ENCODE assay signal across 10 mouse cellular contexts in genomic region chr15:83344157-83344556, GRCm38 (mm10). TPM values are rescaled to one million over a fixed set of nuclear protein-coding genes. Genes with fewer than 3 reads are reported as not detected.
DNase-seq lines count a peak whose midpoint lies in the region; ATAC-seq lines count a peak whose summit lies in the region.
"Had no signal": no experiment of that assay in that cellular context is flagged by ENCODE, and none has a peak within 500 bp of the region (broad histone marks: within the 10 kb centered on the region; RNA-seq: fewer than 3 reads in every experiment).

No protein-coding gene starts in this region.

- H3K36me3 ChIP-seq in megakaryocyte, embryonic 14.5 days (replicated peaks; ENCODE audit: low read length): peaks cover 74% of the 10 kb centered on the region
- peaks cover 34% of the 10 kb centered on the region for H3K36me3 ChIP-seq in limb, embryonic 10.5 days
- peaks cover 8% of the 10 kb centered on the region; the same call in 1 of the 2 replicates for H3K36me3 ChIP-seq in stomach, embryonic 16.5 days (ENCODE audit: control insufficient read depth, insufficient read depth, low read length)

- H3K4me1 ChIP-seq in megakaryocyte, embryonic 14.5 days: peaks cover 92% of the 10 kb centered on the region
- H3K4me1 ChIP-seq in limb, embryonic 10.5 days: peaks cover 14% of the 10 kb centered on the region
- peaks cover 26% of the 10 kb centered on the region for H3K4me1 ChIP-seq in stomach, embryonic 16.5 days (ENCODE audit: control insufficient read depth, insufficient read depth, low read length)

- H3K9me3 ChIP-seq in megakaryocyte, embryonic 14.5 days: 0 out of 2 replicates have a peak, but pooled peaks cover 4% of the 10 kb centered on the region
- no peaks in the 10 kb centered on the region for H3K9me3 ChIP-seq in limb, embryonic 10.5 days (replicated peaks)
- no peaks in the 10 kb centered on the region for H3K9me3 ChIP-seq in stomach, embryonic 16.5 days (replicated peaks; ENCODE audit: control insufficient read depth, low read length)
- H3K9me3 ChIP-seq: limb, embryonic 15.5 days had no signal

- DNase-seq in limb, embryonic 10.5 days (ENCODE audit: low spot score): no peak
- DNase-seq in cerebellum, adult 9-10 months: no peak
- no peak for DNase-seq in adrenal gland, adult 2 months
- DNase-seq in layer of hippocampus, postnatal 25 days (ENCODE audit: extremely low spot score in 1 of 2, low spot score in 1 of 2): no peak
- DNase-seq: cerebellum, adult 9-11 months had no signal

- H3K4me2 ChIP-seq in stomach, embryonic 16.5 days (ENCODE audit: low read depth, low read length): no peak overlapping the region
- H3K4me2 ChIP-seq: limb, embryonic 15.5 days had no signal

- H3K9ac ChIP-seq in stomach, embryonic 16.5 days (ENCODE audit: low read length): peak overlapping the region; percentile 5; the same call in 1 of the 2 replicates
- H3K9ac ChIP-seq: limb, embryonic 15.5 days had no signal

- 30% methylated on average over 7 of the region's 7 CpGs for WGBS in limb, embryonic 10.5 days
- 39% methylated on average over 7 of the region's 7 CpGs for WGBS in stomach, embryonic 16.5 days

- no peaks in the 10 kb centered on the region for H3K27me3 ChIP-seq in megakaryocyte, embryonic 14.5 days (replicated peaks)
- H3K27me3 ChIP-seq in limb, embryonic 10.5 days (ENCODE audit: low read depth, poor library complexity, severe bottlenecking): no peaks in the 10 kb centered on the region
- H3K27me3 ChIP-seq in stomach, embryonic 16.5 days (ENCODE audit: control insufficient read depth, insufficient read depth, low read length): no peaks in the 10 kb centered on the region
- H3K27me3 ChIP-seq: limb, embryonic 15.5 days had no signal

- peak overlapping the region; percentile 71 for H3K4me3 ChIP-seq in megakaryocyte, embryonic 14.5 days (replicated peaks)
- H3K4me3 ChIP-seq in limb, embryonic 10.5 days: no peak overlapping the region
- no peak overlapping the region for H3K4me3 ChIP-seq in stomach, embryonic 16.5 days (replicated peaks; ENCODE audit: low read length)
- H3K4me3 ChIP-seq: limb, embryonic 15.5 days had no signal

- H3K27ac ChIP-seq in limb, embryonic 10.5 days: peak overlapping the region; percentile 50; the same call in 1 of the 2 replicates
- peak overlapping the region; percentile 84 for H3K27ac ChIP-seq in stomach, embryonic 16.5 days (ENCODE audit: low read length)
- H3K27ac ChIP-seq: limb, embryonic 15.5 days had no signal

- no peak for ATAC-seq in megakaryocyte, adult 5-6 weeks (ENCODE audit: poor library complexity, severe bottlenecking)
- peak; percentile 93 for ATAC-seq in erythroid progenitor cell, adult 5-6 weeks (replicated peaks; ENCODE audit: low FRiP score, poor library complexity, severe bottlenecking)
- peak; percentile 70; the same call in 1 of the 2 replicates for ATAC-seq in stomach, embryonic 16.5 days (ENCODE audit: insufficient read depth, low FRiP score)

RNA-seq across cellular contexts. Expression of gene Arfgap3, which starts 5.9 kb away (rescaled TPM):
- 4.4 and 22.6 TPM in 2 replicates for polyA plus RNA-seq in megakaryocyte, embryonic 14.5 days (2012; ENCODE audit: insufficient read depth, low replicate concordance)
- 15.6 and 26.2 TPM in 2 replicates for total RNA-seq in megakaryocyte, adult 5-6 weeks (2015)
- 20.9 and 21.6 TPM in 2 replicates for total RNA-seq in megakaryocyte, adult 5-6 weeks (2017)
- total RNA-seq in erythroid progenitor cell, adult 5-6 weeks (2015; ENCODE audit: low replicate concordance): 19.3 and 50.5 TPM in 2 replicates
- total RNA-seq in erythroid progenitor cell, adult 5-6 weeks (2017; ENCODE audit: low replicate concordance): 43.3 and 60.3 TPM in 2 replicates
- 22.8 and 34.0 TPM in 2 replicates for polyA plus RNA-seq in limb, embryonic 10.5 days (2016; fragmentation: Nextera tagmentation; extraction: Ambion mirVana)
- polyA plus RNA-seq in stomach, embryonic 16.5 days (2015; fragmentation: Nextera tagmentation; extraction: Ambion mirVana): 79.9 and 80.6 TPM in 2 replicates
- 10 to 100 TPM; 23.6 to 32.4 TPM for total RNA-seq in adrenal gland, adult 2 months (2021)
- polyA plus RNA-seq in adrenal gland, adult 2 months (2012; rRNA removed): 13.0 and 14.7 TPM in 2 replicates
- total RNA-seq in layer of hippocampus, postnatal 25 days (2021): 10 to 100 TPM; 18.0 to 18.3 TPM
